Mouse (Mus musculus) hindbrain, postnatal 0 days (tissue): Measurements from ENCODE around the gene Ank. TPM values are rescaled to one million over a fixed set of nuclear protein-coding genes. Genes with fewer than 3 reads are reported as not detected.

ENCODE experiments used
- ATAC-seq: fragments of 200-750 bp; cut with Nextera tagmentation; 2 replicates; pipeline ENCODE4 v1.8.0; 2017; ENCODE audit warnings: mild to moderate bottlenecking, moderate TSS enrichment, moderate library complexity
- DNase-seq: peaks from one replicate; pipeline ENCODE4 v3.0.0-alpha.2; 2015; ENCODE audit warnings: low spot score
- H3K27ac ChIP-seq: fragments of 300-500 bp; sonication (generic); 2 replicates; pipeline ENCODE4 v1.5.1; 2014; ENCODE audit warnings: mild to moderate bottlenecking
- H3K27me3 ChIP-seq: fragments of 300-500 bp; sonication (generic); 2 replicates; pipeline ENCODE4 v1.6.1; 2014; ENCODE audit warnings: low read length, mixed read lengths; ENCODE audit not compliant: insufficient read depth
- H3K36me3 ChIP-seq: fragments of 300-500 bp; sonication (generic); 2 replicates; pipeline ENCODE4 v1.6.1; 2014; ENCODE audit warnings: low read length, mixed read lengths; ENCODE audit not compliant: insufficient read depth
- H3K4me1 ChIP-seq: fragments of 300-500 bp; sonication (generic); 2 replicates; pipeline ENCODE4 v1.6.1; 2014; ENCODE audit warnings: antibody characterized with exemption, low read length, mixed read lengths; ENCODE audit not compliant: insufficient read depth
- H3K4me2 ChIP-seq: fragments of 300-500 bp; sonication (generic); 2 replicates; pipeline ENCODE4 v1.6.1; 2014; ENCODE audit warnings: low read depth, mild to moderate bottlenecking, low read length, moderate library complexity, mixed read lengths
- H3K4me3 ChIP-seq: fragments of 300-500 bp; sonication (generic); 2 replicates; pipeline ENCODE4 v1.5.1; 2014; ENCODE audit warnings: low read length
- H3K9ac ChIP-seq: fragments of 300-500 bp; sonication (generic); replicated peaks from 2 replicates; pipeline ENCODE4 v1.6.1; 2014; ENCODE audit warnings: mild to moderate bottlenecking, low read length, moderate library complexity, mixed read lengths
- H3K9me3 ChIP-seq: fragments of 300-500 bp; sonication (generic); 2 replicates; pipeline ENCODE4 v1.6.1; 2016; ENCODE audit warnings: low read length, mixed read lengths
- CTCF ChIP-seq: IDR thresholded peaks from 2 replicates; pipeline ENCODE4 v1.5.1; 2016; ENCODE audit warnings: antibody characterized with exemption, control low read depth, low read depth
- WGBS: fragments of 180-500 bp; shearing (Covaris S2); extraction: QIAGEN DNeasy Blood & Tissue Kit; methylation state at CpG from one replicate; pipeline ENCODE4 v1.1.7; 2014; 5-methylcytosine and 5-hydroxymethylcytosine counted together
- polyA plus RNA-seq: library from polyadenylated mRNA; unstranded; fragments of >200 nt; fragmentation: Nextera tagmentation; extraction: Ambion mirVana; gene quantifications from 2 replicates; pipeline ENCODE4 v1.2.1, GENCODE M21; 2015
- total RNA-seq: library from RNA; depleted of rRNA; stranded (reverse); fragments of >200 nt; gene quantifications from 2 replicates; pipeline ENCODE4 v1.2.3, GENCODE M21; 2014

Ank gene
- total and polyA plus RNA-seq, 2 experiments from 2014 or later, result 18.1 to 31.1 TPM

DNA sequence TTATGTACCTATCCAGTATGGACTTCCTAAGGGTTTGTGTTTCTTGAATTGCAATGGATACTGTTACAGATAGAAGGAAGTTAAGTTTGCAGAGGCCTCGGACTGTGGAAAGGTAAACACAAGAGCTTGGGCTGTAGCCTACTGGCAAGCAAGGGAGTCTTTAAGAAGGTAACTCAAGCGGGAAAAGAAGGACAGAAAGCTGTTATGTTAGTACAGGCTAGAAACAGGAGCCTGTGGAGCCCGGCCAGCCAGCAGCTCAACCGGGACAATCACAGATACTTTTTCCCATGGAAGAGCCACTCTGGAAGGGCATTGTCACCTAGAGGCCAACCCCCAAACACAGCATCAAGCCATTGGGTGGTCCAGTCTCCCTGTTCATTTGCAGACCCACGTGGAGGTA, 31.1 kb upstream of the Ank start:
- Histone ChIP-seq H3K27ac (no peak overlapping the region), H3K4me2 (no peak overlapping the region), H3K9me3 (no peaks in the 10 kb centered on the region), H3K4me3 (no peak overlapping the region), H3K36me3 (no peaks in the 10 kb centered on the region), H3K4me1 (no peaks in the 10 kb centered on the region), H3K9ac (no peak overlapping the region), H3K27me3 (no peaks in the 10 kb centered on the region)
- ATAC-seq (no peak), DNase-seq (no peak)
- no peak for TF ChIP-seq CTCF
- WGBS, result 84% methylated on average over 5 of the region's 5 CpGs

DNA sequence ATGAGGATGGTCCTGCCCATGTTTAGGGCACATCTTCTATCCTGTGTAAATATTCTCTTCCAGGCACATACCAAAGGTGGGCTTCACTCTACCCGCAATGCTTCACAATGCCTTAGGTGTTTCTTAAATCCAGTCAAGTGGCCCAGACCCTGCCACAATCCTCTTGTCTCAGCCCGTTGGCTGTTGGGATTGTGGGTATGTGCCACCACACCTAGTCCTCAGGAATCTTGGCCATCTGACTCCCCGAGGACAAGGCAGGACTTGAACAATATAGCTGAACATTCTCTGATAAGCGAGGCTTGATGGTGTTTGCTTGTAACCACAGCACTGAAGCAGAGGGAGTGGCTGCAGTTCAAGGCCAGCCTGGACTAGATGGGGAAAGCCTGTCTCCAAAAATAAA, 30.3 kb upstream of the Ank start:
- H3K4me2 ChIP-seq, result no peak overlapping the region
- no peak overlapping the region for H3K9ac ChIP-seq
- H3K27me3 ChIP-seq, result no peaks in the 10 kb centered on the region
- H3K36me3 ChIP-seq, result no peaks in the 10 kb centered on the region
- DNase-seq, result no peak
- no peak overlapping the region for H3K27ac ChIP-seq
- no peaks in the 10 kb centered on the region for H3K4me1 ChIP-seq
- no peak for TF ChIP-seq CTCF
- WGBS, result 93% methylated on average over 4 of the region's 4 CpGs
- H3K9me3 ChIP-seq, result no peaks in the 10 kb centered on the region
- ATAC-seq, result no peak
- H3K4me3 ChIP-seq, result no peak overlapping the region

DNA sequence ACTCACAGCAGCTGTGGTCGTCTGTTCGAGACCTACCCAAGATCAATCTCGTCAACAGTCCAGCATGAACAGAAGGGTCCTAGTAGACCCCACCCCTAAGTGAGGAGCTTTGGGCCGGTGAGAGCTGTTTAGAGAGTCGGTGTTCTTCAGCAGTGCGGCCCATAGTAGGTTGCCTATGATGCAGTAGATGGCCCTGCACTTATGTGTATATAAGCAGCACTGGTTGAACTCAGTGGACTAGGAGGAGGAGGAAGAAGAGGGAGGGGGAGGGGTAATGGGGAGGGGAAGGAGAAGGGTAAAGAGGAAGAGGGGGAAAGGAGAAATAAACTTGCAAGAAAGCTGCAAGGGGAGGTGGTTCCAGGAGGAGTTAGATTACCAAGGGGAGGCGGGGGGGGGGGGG, 25.4 kb upstream of the Ank start:
- ATAC-seq (no peak), DNase-seq (no peak)
- WGBS, result 92% methylated on average over 6 of the region's 7 CpGs
- H3K27ac ChIP-seq, result no peak overlapping the region
- H3K9me3 ChIP-seq, result no peaks in the 10 kb centered on the region
- no peak overlapping the region for H3K9ac ChIP-seq
- H3K36me3 ChIP-seq, result no peaks in the 10 kb centered on the region
- no peak overlapping the region for H3K4me3 ChIP-seq
- no peak for TF ChIP-seq CTCF
- no peak overlapping the region for H3K4me2 ChIP-seq
- no peaks in the 10 kb centered on the region for H3K4me1 ChIP-seq
- no peaks in the 10 kb centered on the region for H3K27me3 ChIP-seq

DNA sequence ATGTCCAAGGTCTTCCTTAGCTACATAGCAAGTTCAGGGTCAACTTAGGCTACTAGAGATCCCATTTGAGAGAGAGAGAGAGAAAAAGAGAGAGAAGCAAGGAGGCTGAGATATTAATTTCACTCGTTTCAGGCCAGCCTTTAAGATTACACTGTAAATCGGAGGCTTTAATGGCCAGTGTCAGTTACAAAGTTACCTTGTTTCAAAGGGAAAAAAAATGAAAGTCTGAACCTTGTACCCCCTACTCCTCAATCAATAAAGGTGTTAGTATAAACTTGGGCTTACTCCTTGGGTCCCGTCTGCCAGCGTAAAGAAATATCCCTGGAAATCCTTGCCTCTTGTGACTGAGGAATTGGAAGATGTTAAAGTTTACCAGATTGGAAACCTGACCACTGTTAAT, 24.9 kb upstream of the Ank start:
- no peaks in the 10 kb centered on the region for H3K36me3 ChIP-seq
- H3K9me3 ChIP-seq, result no peaks in the 10 kb centered on the region
- ATAC-seq, result no peak
- H3K27me3 ChIP-seq, result no peaks in the 10 kb centered on the region
- H3K4me2 ChIP-seq, result no peak overlapping the region
- H3K27ac ChIP-seq, result no peak overlapping the region
- no peak for DNase-seq
- no peak overlapping the region for H3K4me3 ChIP-seq
- no peak for TF ChIP-seq CTCF
- H3K4me1 ChIP-seq, result no peaks in the 10 kb centered on the region
- WGBS, result 92% methylated on average over 4 of the region's 4 CpGs
- H3K9ac ChIP-seq, result no peak overlapping the region

DNA sequence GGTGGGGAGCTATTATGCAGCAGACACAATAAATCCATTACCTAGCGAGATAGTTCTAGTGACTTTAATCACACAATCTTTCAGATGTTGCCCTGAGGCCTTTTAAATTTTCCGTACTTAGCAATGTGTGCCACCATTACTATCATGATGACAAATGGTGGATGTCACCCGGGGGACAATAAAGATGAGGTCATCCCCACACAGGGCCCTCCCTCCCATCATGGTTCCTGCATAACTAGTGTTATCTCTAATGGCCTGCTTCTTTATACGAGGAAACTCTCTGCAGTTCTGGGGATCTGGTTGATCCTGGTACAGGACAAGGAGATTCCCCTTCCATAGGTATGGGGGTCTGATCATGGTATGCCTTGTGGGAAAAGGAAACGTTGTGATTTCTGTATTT, 24.5 kb upstream of the Ank start:
- no peak for ATAC-seq
- H3K36me3 ChIP-seq, result no peaks in the 10 kb centered on the region
- H3K4me3 ChIP-seq, result no peak overlapping the region
- H3K4me2 ChIP-seq, result no peak overlapping the region
- no peaks in the 10 kb centered on the region for H3K4me1 ChIP-seq
- DNase-seq, result peak; percentile 5
- no peak overlapping the region for H3K27ac ChIP-seq
- H3K9me3 ChIP-seq, result no peaks in the 10 kb centered on the region
- no peak overlapping the region for H3K9ac ChIP-seq
- TF ChIP-seq CTCF, result no peak
- H3K27me3 ChIP-seq, result no peaks in the 10 kb centered on the region
- WGBS, result 66% methylated on average over 5 of the region's 5 CpGs

DNA sequence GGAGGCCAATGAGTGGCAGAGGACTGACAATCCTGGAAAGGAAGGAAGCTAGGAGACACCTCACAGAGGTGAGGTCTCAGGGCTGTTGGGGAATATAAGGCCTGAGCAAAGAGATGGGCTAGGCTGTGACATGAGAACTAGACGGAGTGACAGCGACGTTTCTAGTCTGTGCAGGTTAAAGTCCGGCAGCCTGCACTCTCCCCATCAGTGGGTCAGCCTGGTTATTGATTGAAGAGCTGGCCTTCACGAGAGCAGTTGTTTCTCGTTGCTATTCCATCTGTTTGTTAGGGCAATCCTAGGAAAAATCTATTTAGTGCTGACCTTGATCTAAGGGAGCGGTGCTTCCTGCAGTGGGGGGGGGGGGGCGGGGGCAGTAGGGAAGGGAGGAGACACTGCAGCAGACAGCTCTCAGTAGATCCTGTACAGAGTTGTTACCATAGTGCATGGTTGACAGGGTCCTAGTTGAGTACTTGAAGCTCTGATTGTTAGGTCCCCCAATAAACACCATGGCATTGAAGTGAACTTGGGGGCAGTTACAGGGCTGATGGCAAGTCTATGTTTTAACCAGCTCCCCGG, 21.6 kb upstream of the Ank start:
- H3K36me3 ChIP-seq, result no peaks in the 10 kb centered on the region
- TF ChIP-seq CTCF, result no peak
- ATAC-seq (no peak), DNase-seq (no peak)
- H3K27me3 ChIP-seq, result no peaks in the 10 kb centered on the region
- H3K9me3 ChIP-seq, result no peaks in the 10 kb centered on the region
- H3K27ac ChIP-seq, result no peak overlapping the region
- H3K4me2 ChIP-seq, result no peak overlapping the region
- H3K9ac ChIP-seq, result no peak overlapping the region
- H3K4me3 ChIP-seq, result no peak overlapping the region
- H3K4me1 ChIP-seq, result no peaks in the 10 kb centered on the region
- 84% methylated on average over 9 of the region's 9 CpGs for WGBS

DNA sequence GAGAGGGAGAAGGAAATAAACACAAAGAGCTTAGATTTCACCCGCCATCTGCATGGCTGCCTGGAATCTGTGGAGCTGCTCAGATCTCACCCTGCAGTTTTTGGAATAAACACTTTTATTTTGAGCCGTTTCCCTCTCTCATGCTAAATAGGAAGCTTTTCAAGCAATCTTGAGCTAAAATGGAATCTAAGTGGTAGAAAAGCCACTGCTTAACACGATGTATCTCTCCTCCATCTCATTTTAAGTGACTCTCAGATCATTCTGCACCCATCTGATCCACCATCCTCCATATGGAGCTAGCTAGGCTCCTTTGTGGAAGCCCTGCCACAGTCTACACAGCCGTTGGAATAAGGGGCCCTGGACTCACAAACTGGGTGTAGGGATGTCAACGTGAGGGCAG, 15.8 kb upstream of the Ank start:
- DNase-seq, result no peak
- ATAC-seq, result no peak
- TF ChIP-seq CTCF, result no peak
- Histone ChIP-seq H3K4me1 (no peaks in the 10 kb centered on the region), H3K4me2 (no peak overlapping the region), H3K36me3 (no peaks in the 10 kb centered on the region), H3K27me3 (no peaks in the 10 kb centered on the region), H3K9me3 (no peaks in the 10 kb centered on the region), H3K27ac (no peak overlapping the region), H3K9ac (no peak overlapping the region), H3K4me3 (no peak overlapping the region)
- 78% methylated on average over 5 of the region's 5 CpGs for WGBS
